Mouse (Mus musculus) megakaryocyte, embryonic 14.5 days (primary cell): ENCODE measurements around the gene Vstm4. TPM values are rescaled to one million over a fixed set of nuclear protein-coding genes. Genes with fewer than 3 reads are reported as not detected.
A peak's percentile ranks its signal among the peaks of the same experiment; 100 is the strongest.

ENCODE experiments used
- H3K27me3 ChIP-seq: replicated peaks from 2 replicates; pipeline ENCODE3; 2012; ENCODE audit warnings: inconsistent platforms
- H3K36me3 ChIP-seq: replicated peaks from 2 replicates; pipeline ENCODE3; 2012; ENCODE audit warnings: low read length, inconsistent platforms, mixed read lengths
- H3K4me1 ChIP-seq: 2 replicates; pipeline ENCODE4 v1.6.1; 2012; ENCODE audit warnings: inconsistent platforms
- H3K4me3 ChIP-seq: replicated peaks from 2 replicates; pipeline ENCODE3; 2012; ENCODE audit warnings: moderate library complexity, mild to moderate bottlenecking, inconsistent platforms
- H3K9me3 ChIP-seq: 2 replicates; pipeline ENCODE4 v1.6.1; 2012; ENCODE audit warnings: inconsistent platforms
- FLI1 ChIP-seq: IDR thresholded peaks from 2 replicates; pipeline ENCODE4 v1.6.1; 2012; ENCODE audit warnings: low read length, inconsistent platforms, mixed read lengths
- GATA1 ChIP-seq: IDR thresholded peaks from 3 replicates; pipeline ENCODE4 v1.6.1; 2012; ENCODE audit warnings: mixed read lengths, low read length, inconsistent platforms, borderline replicate concordance
- polyA plus RNA-seq: library from polyadenylated mRNA; stranded (reverse); fragments of >175 nt; gene quantifications from 2 replicates; pipeline ENCODE4 v1.2.3, GENCODE M21; 2012; ENCODE audit warnings: low replicate concordance; ENCODE audit not compliant: insufficient read depth

Vstm4 gene
- not detected in 2 replicates for polyA plus RNA-seq

- Histone ChIP-seq H3K36me3 (no peaks in the 10 kb centered on the region), H3K4me3 (no peak within 1 kb of the TSS), H3K27me3 (peaks cover 72% of the 10 kb centered on the region), H3K4me1 (peaks cover 15% of the 10 kb centered on the region), H3K9me3 (no peaks in the 10 kb centered on the region)
- no peak for TF ChIP-seq FLI1
- TF ChIP-seq GATA1 = no peak
These were observed at the start of gene Vstm4 for GRCm38 (mm10) chr14:32856681-32857328. Vstm4 (plus strand) TSS chr14:32856756.

GRCm38 (mm10) chr14:32810111-32810510 lies 46.4 kb upstream of the Vstm4 start:
- Histone ChIP-seq H3K27me3 (peaks cover 33% of the 10 kb centered on the region), H3K4me3 (peak overlapping the region; percentile 42), H3K4me1 (peaks cover 11% of the 10 kb centered on the region), H3K36me3 (peaks cover 35% of the 10 kb centered on the region), H3K9me3 (peaks cover 3% of the 10 kb centered on the region; the same call in 1 of the 2 replicates)
- TF ChIP-seq GATA1 = no peak
- TF ChIP-seq FLI1 = no peak

GRCm38 (mm10) chr14:32812429-32812828 lies 44.1 kb upstream of the Vstm4 start:
- H3K4me3 ChIP-seq = no peak overlapping the region
- H3K4me1 ChIP-seq = peaks cover 19% of the 10 kb centered on the region
- peaks cover 28% of the 10 kb centered on the region for H3K36me3 ChIP-seq
- H3K9me3 ChIP-seq = peaks cover 3% of the 10 kb centered on the region; the same call in 1 of the 2 replicates
- H3K27me3 ChIP-seq = peaks cover 30% of the 10 kb centered on the region
- no peak for TF ChIP-seq GATA1
- no peak for TF ChIP-seq FLI1

- Histone ChIP-seq H3K4me3 (no peak overlapping the region), H3K36me3 (peaks cover 27% of the 10 kb centered on the region), H3K9me3 (peaks cover 3% of the 10 kb centered on the region; the same call in 1 of the 2 replicates)
These were observed 41.6 kb upstream of the Vstm4 start for GRCm38 (mm10) chr14:32814961-32815360.

GRCm38 (mm10) chr14:32816533-32816932 lies 40.0 kb upstream of the Vstm4 start:
- no peaks in the 10 kb centered on the region for H3K9me3 ChIP-seq
- TF ChIP-seq GATA1 = no peak
- TF ChIP-seq FLI1 = no peak
- peaks cover 27% of the 10 kb centered on the region for H3K36me3 ChIP-seq
- H3K4me1 ChIP-seq = peaks cover 7% of the 10 kb centered on the region; the same call in 1 of the 2 replicates
- no peak overlapping the region for H3K4me3 ChIP-seq
- peaks cover 32% of the 10 kb centered on the region for H3K27me3 ChIP-seq

More at GRCm38 (mm10) chr14:32814961-32815360, 41.6 kb upstream of the Vstm4 start:
- Histone ChIP-seq H3K27me3 (peaks cover 26% of the 10 kb centered on the region), H3K4me1 (peaks cover 10% of the 10 kb centered on the region)
- TF ChIP-seq GATA1 (no peak), FLI1 (no peak)

GRCm38 (mm10) chr14:32817258-32817657 lies 39.3 kb upstream of the Vstm4 start:
- peaks cover 27% of the 10 kb centered on the region for H3K36me3 ChIP-seq
- no peaks in the 10 kb centered on the region for H3K9me3 ChIP-seq
- H3K4me3 ChIP-seq = no peak overlapping the region
- TF ChIP-seq FLI1 = no peak
- TF ChIP-seq GATA1 = no peak
- peaks cover 7% of the 10 kb centered on the region; the same call in 1 of the 2 replicates for H3K4me1 ChIP-seq
- H3K27me3 ChIP-seq = peaks cover 37% of the 10 kb centered on the region

- Histone ChIP-seq H3K27me3 (peaks cover 38% of the 10 kb centered on the region), H3K4me3 (no peak overlapping the region), H3K9me3 (no peaks in the 10 kb centered on the region), H3K4me1 (peaks cover 7% of the 10 kb centered on the region; the same call in 1 of the 2 replicates), H3K36me3 (peaks cover 27% of the 10 kb centered on the region)
- TF ChIP-seq GATA1 (no peak), FLI1 (no peak)
These were observed 37.3 kb upstream of the Vstm4 start for GRCm38 (mm10) chr14:32819297-32819696.

- Histone ChIP-seq H3K27me3 (peaks cover 59% of the 10 kb centered on the region), H3K36me3 (peaks cover 7% of the 10 kb centered on the region), H3K4me1 (peaks cover 11% of the 10 kb centered on the region), H3K9me3 (peaks cover 4% of the 10 kb centered on the region), H3K4me3 (no peak overlapping the region)
- TF ChIP-seq FLI1 (no peak), GATA1 (no peak)
These were observed 33.7 kb upstream of the Vstm4 start for GRCm38 (mm10) chr14:32822812-32823211.

- TF ChIP-seq FLI1 (no peak), GATA1 (no peak)
- peaks cover 17% of the 10 kb centered on the region for H3K4me1 ChIP-seq
- no peaks in the 10 kb centered on the region for H3K36me3 ChIP-seq
- H3K27me3 ChIP-seq = peaks cover 64% of the 10 kb centered on the region
- no peak overlapping the region for H3K4me3 ChIP-seq
- H3K9me3 ChIP-seq = peaks cover 4% of the 10 kb centered on the region
These were observed 32.7 kb upstream of the Vstm4 start for GRCm38 (mm10) chr14:32823861-32824260.

- no peaks in the 10 kb centered on the region for H3K36me3 ChIP-seq
- peaks cover 59% of the 10 kb centered on the region for H3K27me3 ChIP-seq
- TF ChIP-seq GATA1 = no peak
- TF ChIP-seq FLI1 = no peak
- H3K4me3 ChIP-seq = no peak overlapping the region
- peaks cover 4% of the 10 kb centered on the region for H3K9me3 ChIP-seq
- H3K4me1 ChIP-seq = peaks cover 17% of the 10 kb centered on the region
These were observed 32.0 kb upstream of the Vstm4 start for GRCm38 (mm10) chr14:32824267-32825150.
